Mouse (Mus musculus) myocyte (in vitro differentiated cells): ENCODE data around the gene Ccdc114.

Experiments used
- CEBPB ChIP-seq: IDR thresholded peaks from 2 replicates; pipeline ENCODE4 v1.6.1; 2011; ENCODE audit warnings: mild to moderate bottlenecking, moderate library complexity; ENCODE audit not compliant: poor library complexity, insufficient read depth, severe bottlenecking
- E2F4 ChIP-seq: IDR thresholded peaks from one replicate; pipeline ENCODE4 v1.6.1; 2011; ENCODE audit warnings: mild to moderate bottlenecking, control low read depth, moderate library complexity; ENCODE audit not compliant: insufficient read depth
- MAX ChIP-seq: IDR thresholded peaks from one replicate; pipeline ENCODE4 v1.6.1; 2011; ENCODE audit warnings: low read depth, mild to moderate bottlenecking, control low read depth
- MYOD1 ChIP-seq, 3 experiments: IDR thresholded peaks; one replicate each; pipeline ENCODE4 v1.6.1; 2011; ENCODE audit warnings: control low read depth in 2 of 3, low read depth in 2 of 3, mild to moderate bottlenecking in 2 of 3, moderate library complexity in 1 of 3; ENCODE audit not compliant: insufficient read length in 2 of 3, control insufficient read depth in 1 of 3
- MYOG ChIP-seq, 3 experiments: IDR thresholded peaks; one replicate each; pipeline ENCODE4 v1.6.1; 2011; ENCODE audit warnings: control low read depth in 2 of 3, low read depth in 2 of 3, mild to moderate bottlenecking in 2 of 3; ENCODE audit not compliant: insufficient read length in 2 of 3, control insufficient read depth in 1 of 3, insufficient read depth in 1 of 3
- POLR2A ChIP-seq: IDR thresholded peaks from one replicate; pipeline ENCODE4 v1.6.1; 2011; ENCODE audit warnings: low read depth, mild to moderate bottlenecking, control low read depth, moderate library complexity; ENCODE audit not compliant: insufficient read length
- POLR2AphosphoS2 ChIP-seq: IDR thresholded peaks from one replicate; pipeline ENCODE4 v1.6.1; 2011; ENCODE audit warnings: low read depth, control low read depth; ENCODE audit not compliant: insufficient read length
- SRF ChIP-seq: IDR thresholded peaks from one replicate; pipeline ENCODE4 v1.6.1; 2011; ENCODE audit warnings: low read depth; ENCODE audit not compliant: control insufficient read depth, insufficient read length
- TCF12 ChIP-seq: IDR thresholded peaks from one replicate; pipeline ENCODE4 v1.6.1; 2011; ENCODE audit warnings: mild to moderate bottlenecking, control low read depth; ENCODE audit not compliant: poor library complexity, insufficient read depth, severe bottlenecking
- USF1 ChIP-seq: IDR thresholded peaks from one replicate; pipeline ENCODE4 v1.6.1; 2011; ENCODE audit warnings: low read depth, mild to moderate bottlenecking, control low read depth, moderate library complexity

GRCm38 (mm10) chr7:45892651-45893050 is 31.2 kb upstream of the Ccdc114 start:
- TF ChIP-seq MYOD1 (IDR thresholded peaks at IDR 0.05; ENCODE audit: control insufficient read depth in 1 of 3, insufficient read length in 2 of 3, low read depth in 2 of 3) (no peak), POLR2A (no peak), POLR2AphosphoS2 (no peak), TCF12 (no peak), USF1 (no peak), MAX (no peak), SRF (no peak), MYOG (IDR thresholded peaks at IDR 0.05; ENCODE audit: control insufficient read depth in 1 of 3, insufficient read depth in 1 of 3, insufficient read length in 2 of 3, low read depth in 2 of 3) (no peak), CEBPB (no peak), E2F4 (no peak)
